Mouse (Mus musculus) CD8-positive naive resting alpha-beta T cell, adult 2 months (primary cell): ENCODE data around the gene Epas1.

Source experiments
- DNase-seq, 2 experiments: peaks; one replicate each; pipeline ENCODE4 v3.0.0; 2022; ENCODE audit warnings: low read depth in 2 of 2, low spot score in 2 of 2

The Epas1 gene

DNA sequence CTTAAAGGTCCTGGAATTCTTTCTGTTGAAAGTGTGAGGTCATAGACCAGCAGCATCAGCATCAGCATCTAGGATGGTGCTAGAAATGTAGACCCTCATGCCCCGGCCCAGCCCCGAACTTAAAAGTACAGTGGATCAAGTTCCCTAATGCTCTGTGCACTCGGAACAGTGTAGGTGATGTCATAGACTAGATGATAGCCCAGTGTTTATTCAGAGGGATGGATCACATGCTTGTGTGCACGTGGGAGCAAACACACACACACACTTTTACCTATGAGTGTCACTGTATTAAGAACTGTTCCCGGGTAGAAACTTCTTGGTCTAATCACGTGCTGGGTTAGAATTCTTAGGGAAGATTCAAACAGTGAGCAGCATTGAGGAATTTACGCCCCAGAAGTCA lies 33.0 kb downstream of the Epas1 start:
- DNase-seq = no peak

- DNase-seq = no peak
These were observed 34.3 kb downstream of the Epas1 start for GRCm38 (mm10) chr17:86787805-86788204.

DNA sequence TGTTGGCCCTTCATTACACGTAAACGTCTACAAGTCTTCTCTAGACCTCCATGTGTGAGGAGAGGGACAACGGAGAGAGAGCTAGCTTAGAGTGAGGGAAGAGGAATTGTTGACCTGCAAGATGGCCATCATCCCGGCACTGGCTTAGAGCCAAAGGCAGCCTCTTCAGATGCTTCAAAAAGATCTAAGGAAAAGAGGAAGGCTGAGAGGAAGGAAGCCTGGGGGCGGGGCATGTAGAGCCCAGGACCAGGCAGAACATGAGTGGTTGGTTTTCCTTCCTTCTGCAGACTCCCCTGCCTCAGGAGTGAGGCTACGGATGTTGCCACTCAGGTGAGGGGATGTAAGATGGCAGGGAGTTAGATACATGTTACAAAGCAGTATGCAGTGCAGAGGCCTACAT lies 34.8 kb downstream of the Epas1 start:
- no peak for DNase-seq

- no peak for DNase-seq
These were observed 38.4 kb downstream of the Epas1 start for GRCm38 (mm10) chr17:86791925-86792324.

DNA sequence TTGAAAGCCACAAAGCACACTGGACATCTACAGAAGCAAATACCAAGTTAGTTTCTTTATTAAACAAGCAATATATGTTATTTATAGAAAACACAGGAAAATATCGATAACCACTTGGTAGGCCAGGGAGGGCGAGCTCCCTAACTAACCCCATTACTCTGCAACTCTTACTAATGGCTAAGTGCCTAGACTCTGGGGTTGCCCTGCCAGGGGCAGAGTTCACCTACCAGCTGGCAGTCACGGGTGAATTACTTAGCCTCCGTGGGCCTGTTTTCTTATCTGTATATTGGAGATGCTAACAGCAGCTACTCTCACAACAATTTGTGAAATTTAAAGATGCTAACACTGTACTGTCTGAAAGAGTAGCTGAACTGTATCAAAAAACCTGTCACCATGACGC lies 42.3 kb downstream of the Epas1 start:
- DNase-seq = no peak

- no peak for DNase-seq
These were observed 43.5 kb downstream of the Epas1 start for GRCm38 (mm10) chr17:86797031-86797430.

- DNase-seq = no peak
These were observed 45.0 kb downstream of the Epas1 start for GRCm38 (mm10) chr17:86798460-86798859.

DNA sequence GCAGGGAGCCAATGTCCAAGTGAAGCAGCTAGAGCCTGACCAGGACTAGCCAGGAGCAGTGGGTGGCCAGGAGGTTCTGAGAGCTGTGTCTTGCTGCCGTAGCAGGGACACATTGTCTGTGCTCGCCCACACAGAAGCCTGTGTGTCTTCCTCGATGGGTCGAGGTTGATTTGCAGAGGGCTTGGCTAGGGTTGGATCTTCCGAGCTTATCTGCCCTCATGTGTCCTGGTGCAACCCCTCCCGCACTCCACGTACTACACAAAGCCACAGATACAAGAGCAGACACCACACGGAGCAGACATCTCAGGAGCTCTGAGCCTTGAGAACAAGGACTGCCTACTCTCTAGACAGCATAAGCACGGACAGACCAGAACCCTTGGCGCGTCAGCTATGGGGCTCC lies 45.5 kb downstream of the Epas1 start:
- no peak for DNase-seq

GRCm38 (mm10) chr17:86800535-86800934 lies 47.0 kb downstream of the Epas1 start:
- DNase-seq = no peak

- no peak for DNase-seq
These were observed 47.8 kb downstream of the Epas1 start for GRCm38 (mm10) chr17:86801213-86801815.

DNA sequence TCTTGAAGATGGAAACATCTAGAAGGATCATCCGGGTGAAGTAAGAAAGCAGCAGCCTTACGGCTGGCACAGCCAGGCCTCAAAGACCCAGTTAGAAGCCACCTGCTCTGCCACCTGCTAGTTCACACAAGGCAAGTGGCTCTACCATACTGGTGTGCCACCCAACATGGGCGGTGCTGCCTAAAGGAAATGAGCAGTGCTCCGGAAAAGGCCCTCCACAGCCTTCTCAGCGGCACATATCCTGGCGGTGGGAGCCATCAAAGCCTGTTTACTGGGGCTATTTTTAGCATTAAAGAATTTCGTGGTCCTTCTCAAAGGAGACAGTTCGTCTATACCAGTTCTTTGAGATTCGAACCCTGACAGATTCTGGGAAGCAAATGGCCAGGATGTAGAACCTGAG lies 48.4 kb downstream of the Epas1 start:
- DNase-seq = peak; percentile 54 to 60

GRCm38 (mm10) chr17:86802351-86802985 lies 49.0 kb downstream of the Epas1 start:
- no peak for DNase-seq

DNA sequence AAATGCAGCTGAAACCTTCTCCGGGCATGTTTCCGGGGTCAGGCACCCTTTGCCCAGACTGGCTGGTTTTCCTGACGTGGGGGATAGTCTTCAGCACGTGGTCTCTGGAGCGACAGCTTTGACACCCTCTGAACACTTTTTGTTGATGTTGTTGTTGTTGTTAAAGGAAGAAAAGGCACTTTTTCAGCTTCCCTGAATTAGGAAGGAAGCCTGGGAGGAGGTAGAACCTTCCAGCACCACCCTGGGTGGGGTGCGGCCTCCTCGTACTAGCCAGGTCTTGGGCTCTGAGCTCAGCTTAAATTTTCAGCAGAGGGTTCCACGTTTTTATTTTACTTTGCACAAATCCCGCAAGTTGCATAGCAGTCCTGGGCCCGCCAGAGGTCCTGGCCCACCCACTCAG lies 49.6 kb downstream of the Epas1 start:
- no peak for DNase-seq

DNA sequence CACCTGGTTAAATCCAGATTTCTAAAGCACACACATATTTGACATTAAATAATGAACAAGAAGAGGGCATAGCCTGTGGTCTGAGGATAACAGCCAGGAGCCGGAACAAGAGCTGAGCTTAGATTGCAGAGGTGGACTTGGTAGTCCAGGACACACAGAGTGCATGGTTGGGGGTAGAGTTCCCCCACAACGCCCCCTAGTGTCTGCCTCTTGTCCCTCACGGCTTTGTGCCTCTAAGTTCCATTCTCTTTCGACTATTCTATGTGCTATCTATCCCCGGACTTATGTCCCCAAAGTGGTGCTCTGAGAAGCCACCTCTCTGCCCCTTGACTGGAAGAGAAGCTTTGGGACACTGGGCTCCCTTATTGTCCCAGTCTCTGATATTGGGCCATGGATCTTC lies 50.2 kb downstream of the Epas1 start:
- DNase-seq = no peak

DNA sequence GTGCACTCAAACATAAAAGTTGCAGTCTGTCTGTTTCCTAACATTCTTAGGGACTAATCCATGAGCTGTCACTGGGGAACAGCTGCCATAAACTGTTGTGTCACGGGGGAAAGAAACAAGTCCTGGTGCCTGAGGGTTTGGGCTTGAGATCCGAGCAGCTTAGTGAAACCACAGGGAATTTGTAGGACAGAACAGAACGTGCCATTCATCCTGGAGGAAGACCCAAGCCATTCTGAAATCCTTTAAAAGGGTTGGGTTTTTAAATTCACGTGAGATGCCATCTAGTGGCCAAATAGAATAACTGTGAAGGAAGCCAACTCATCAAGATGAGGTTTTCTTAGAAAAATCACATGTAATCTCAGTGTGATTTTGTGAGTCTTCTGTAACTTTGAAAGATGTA lies 58.5 kb downstream of the Epas1 start:
- DNase-seq = peak in 1 of 2 experiments; percentile 23

- DNase-seq = no peak
These were observed 60.8 kb downstream of the Epas1 start for GRCm38 (mm10) chr17:86814320-86814719.

GRCm38 (mm10) chr17:86815016-86815865 lies 61.7 kb downstream of the Epas1 start:
- no peak for DNase-seq

GRCm38 (mm10) chr17:86822017-86822737 lies 68.7 kb downstream of the Epas1 start:
- DNase-seq = no peak

DNA sequence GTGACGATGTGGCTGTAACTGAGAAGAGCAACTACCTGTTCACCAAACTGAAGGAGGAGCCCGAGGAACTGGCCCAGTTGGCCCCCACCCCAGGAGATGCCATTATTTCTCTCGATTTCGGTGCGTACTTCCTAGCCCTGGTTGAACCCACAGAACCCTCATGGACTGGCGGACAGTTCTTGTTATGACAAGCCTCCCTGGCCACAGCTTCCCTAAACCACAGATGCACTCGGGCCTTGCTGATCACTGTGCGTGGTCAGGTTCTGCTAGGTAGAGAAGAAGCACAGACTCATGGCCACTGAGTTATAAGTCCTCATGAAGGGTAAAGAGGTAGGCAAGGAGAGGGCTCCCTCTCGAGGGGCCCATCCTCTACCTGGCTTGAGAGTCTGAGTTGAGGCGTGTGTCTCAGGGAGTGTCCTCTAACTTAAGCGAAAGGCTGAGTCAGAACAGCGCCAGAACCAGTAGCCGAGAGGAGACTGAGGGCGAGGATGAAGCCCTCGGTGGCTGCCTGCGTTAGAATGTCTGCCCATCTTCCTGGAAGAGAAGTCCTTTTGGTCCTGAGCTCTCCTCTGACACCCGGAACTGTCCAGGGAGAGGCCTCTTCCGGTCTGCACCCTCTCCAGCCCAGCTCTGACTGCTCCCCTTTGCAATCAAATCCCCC lies 71.1 kb downstream of the Epas1 start:
- DNase-seq = no peak

GRCm38 (mm10) chr17:86825163-86825902 lies 71.8 kb downstream of the Epas1 start:
- DNase-seq = no peak
